Mouse (Mus musculus) forebrain, embryonic 11.5 days (tissue): ENCODE measurements around the gene Sys1. TPM values are rescaled to one million over a fixed set of nuclear protein-coding genes. Genes with fewer than 3 reads are reported as not detected.

ENCODE experiments used
- ATAC-seq: fragments of 200-750 bp; cut with Nextera tagmentation; replicated peaks from 2 replicates; pipeline ENCODE4 v1.8.0; 2017; ENCODE audit warnings: moderate TSS enrichment; ENCODE audit not compliant: low FRiP score
- DNase-seq: peaks from one replicate; pipeline ENCODE4 v3.0.0-alpha.2; 2017; ENCODE audit warnings: low spot score
- H3K27ac ChIP-seq: fragments of 300-500 bp; sonication (generic); 2 replicates; pipeline ENCODE4 v1.5.1; 2014; ENCODE audit warnings: low read depth, low read length
- H3K27me3 ChIP-seq: fragments of 300-500 bp; sonication (generic); 2 replicates; pipeline ENCODE4 v1.6.1; 2014; ENCODE audit warnings: mild to moderate bottlenecking, low read length, mixed read lengths; ENCODE audit not compliant: control insufficient read depth, insufficient read depth
- H3K36me3 ChIP-seq: fragments of 300-500 bp; sonication (generic); 2 replicates; pipeline ENCODE4 v1.6.1; 2014; ENCODE audit warnings: mild to moderate bottlenecking, low read length, moderate library complexity, mixed read lengths; ENCODE audit not compliant: control insufficient read depth, insufficient read depth
- H3K4me1 ChIP-seq: fragments of 300-500 bp; sonication (generic); replicated peaks from 2 replicates; pipeline ENCODE4 v1.6.1; 2014; ENCODE audit warnings: low read length, mixed read lengths; ENCODE audit not compliant: control insufficient read depth, insufficient read depth
- H3K4me2 ChIP-seq: fragments of 300-500 bp; sonication (generic); 2 replicates; pipeline ENCODE4 v1.6.1; 2014; ENCODE audit warnings: low read depth, mild to moderate bottlenecking, low read length, moderate library complexity, mixed read lengths; ENCODE audit not compliant: severe bottlenecking
- H3K4me3 ChIP-seq: fragments of 300-500 bp; sonication (generic); 2 replicates; pipeline ENCODE4 v1.5.1; 2014; ENCODE audit warnings: low read depth, low read length
- H3K9ac ChIP-seq: fragments of 300-500 bp; sonication (generic); 2 replicates; pipeline ENCODE4 v1.6.1; 2014; ENCODE audit warnings: low read length
- H3K9me3 ChIP-seq: fragments of 300-500 bp; sonication (generic); 2 replicates; pipeline ENCODE4 v1.6.1; 2016; ENCODE audit warnings: low read length, mixed read lengths; ENCODE audit not compliant: control insufficient read depth
- WGBS: fragments of 180-500 bp; shearing (Covaris S2); extraction: QIAGEN DNeasy Blood & Tissue Kit; methylation state at CpG from one replicate; pipeline ENCODE4 v1.1.7; 2014; 5-methylcytosine and 5-hydroxymethylcytosine counted together
- polyA plus RNA-seq: library from polyadenylated mRNA; unstranded; fragments of >200 nt; fragmentation: Nextera tagmentation; extraction: Ambion mirVana; gene quantifications from 2 replicates; pipeline ENCODE4 v1.2.1, GENCODE M21; 2014

The Sys1 gene
- polyA plus RNA-seq, 1 experiment from 2014 or later = 63.4 TPM

DNA sequence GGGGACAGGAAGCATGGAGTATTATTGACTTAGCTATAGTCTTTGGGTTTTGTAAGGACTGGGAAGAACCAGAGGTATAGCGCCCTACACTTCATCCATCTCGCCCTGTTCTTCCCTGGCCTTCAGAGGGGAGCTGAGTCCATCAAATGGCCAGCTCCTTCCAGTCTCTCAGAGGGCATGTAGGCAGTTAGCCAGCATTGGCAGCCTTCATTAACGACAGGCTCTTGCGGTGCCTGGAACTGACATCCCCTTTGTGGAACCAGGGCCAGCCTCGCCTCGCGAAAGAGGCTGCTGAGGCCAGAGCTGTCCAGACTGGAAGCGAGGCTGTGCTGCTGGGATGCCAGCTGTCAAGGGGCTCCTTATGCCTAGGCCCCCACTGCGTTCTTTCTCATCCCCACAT lies 31.0 kb downstream of the Sys1 start:
- Histone ChIP-seq H3K9me3 (no peaks in the 10 kb centered on the region), H3K9ac (no peak overlapping the region), H3K36me3 (no peaks in the 10 kb centered on the region), H3K27ac (no peak overlapping the region), H3K4me3 (no peak overlapping the region), H3K4me1 (peaks cover 6% of the 10 kb centered on the region), H3K4me2 (no peak overlapping the region), H3K27me3 (peaks cover 18% of the 10 kb centered on the region)
- DNase-seq = no peak
- no peak for ATAC-seq
- WGBS = 63% methylated on average over 9 of the region's 9 CpGs

DNA sequence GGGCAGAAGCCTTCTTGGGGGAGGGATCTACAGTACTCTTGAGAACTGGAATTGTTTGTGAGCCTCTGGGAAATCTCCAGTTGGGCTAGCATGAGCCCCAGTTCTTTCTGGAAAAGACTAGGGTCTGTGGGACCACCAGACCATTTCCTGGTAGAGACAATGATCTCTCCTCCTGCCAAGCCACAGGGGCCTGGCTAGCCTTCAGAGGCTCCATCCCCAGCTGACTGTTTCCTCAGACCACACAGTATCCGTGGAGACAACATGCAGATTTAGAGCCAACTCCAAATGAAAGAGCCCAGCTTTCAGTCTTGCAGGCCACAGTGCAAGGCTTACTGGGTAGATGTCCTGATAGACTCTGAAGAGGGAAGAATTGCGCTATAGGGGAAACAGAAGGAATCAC lies 37.4 kb downstream of the Sys1 start:
- no peak for ATAC-seq
- 46% methylated on average over 2 of the region's 2 CpGs for WGBS
- H3K27me3 ChIP-seq = no peaks in the 10 kb centered on the region
- no peak overlapping the region for H3K27ac ChIP-seq
- no peak overlapping the region for H3K9ac ChIP-seq
- DNase-seq = no peak
- no peaks in the 10 kb centered on the region for H3K9me3 ChIP-seq
- no peaks in the 10 kb centered on the region; the same call in 1 of the 2 replicates for H3K4me1 ChIP-seq
- H3K4me2 ChIP-seq = no peak overlapping the region
- H3K36me3 ChIP-seq = no peaks in the 10 kb centered on the region
- no peak overlapping the region for H3K4me3 ChIP-seq

DNA sequence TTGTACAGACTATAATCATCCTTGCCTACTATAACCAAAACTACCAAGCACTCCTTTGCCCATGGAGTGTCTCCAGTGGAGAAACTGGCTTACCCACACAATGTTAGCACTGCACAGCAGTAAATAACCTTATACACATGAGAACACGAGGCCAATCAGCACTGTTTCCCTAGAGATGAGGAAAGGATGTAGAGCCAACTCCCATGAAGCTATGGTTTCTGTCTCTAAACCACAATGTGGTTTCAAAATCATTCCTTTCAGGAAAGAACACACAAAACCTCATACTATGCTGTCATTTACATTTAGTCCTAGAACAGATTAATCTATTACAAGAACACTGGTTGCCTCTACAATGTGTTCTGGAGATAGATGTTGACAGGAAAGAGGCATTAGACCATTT lies 39.6 kb downstream of the Sys1 start:
- H3K27me3 ChIP-seq = no peaks in the 10 kb centered on the region
- H3K36me3 ChIP-seq = peaks cover 3% of the 10 kb centered on the region; the same call in 1 of the 2 replicates
- no peak overlapping the region for H3K27ac ChIP-seq
- H3K9me3 ChIP-seq = no peaks in the 10 kb centered on the region
- H3K4me2 ChIP-seq = no peak overlapping the region; the same call in 1 of the 2 replicates
- WGBS = 58% methylated on average over 1 of the region's 1 CpGs
- H3K4me3 ChIP-seq = no peak overlapping the region; the same call in 1 of the 2 replicates
- no peak overlapping the region for H3K9ac ChIP-seq
- no peak for DNase-seq
- no peak for ATAC-seq
- no peaks in the 10 kb centered on the region; the same call in 1 of the 2 replicates for H3K4me1 ChIP-seq

DNA sequence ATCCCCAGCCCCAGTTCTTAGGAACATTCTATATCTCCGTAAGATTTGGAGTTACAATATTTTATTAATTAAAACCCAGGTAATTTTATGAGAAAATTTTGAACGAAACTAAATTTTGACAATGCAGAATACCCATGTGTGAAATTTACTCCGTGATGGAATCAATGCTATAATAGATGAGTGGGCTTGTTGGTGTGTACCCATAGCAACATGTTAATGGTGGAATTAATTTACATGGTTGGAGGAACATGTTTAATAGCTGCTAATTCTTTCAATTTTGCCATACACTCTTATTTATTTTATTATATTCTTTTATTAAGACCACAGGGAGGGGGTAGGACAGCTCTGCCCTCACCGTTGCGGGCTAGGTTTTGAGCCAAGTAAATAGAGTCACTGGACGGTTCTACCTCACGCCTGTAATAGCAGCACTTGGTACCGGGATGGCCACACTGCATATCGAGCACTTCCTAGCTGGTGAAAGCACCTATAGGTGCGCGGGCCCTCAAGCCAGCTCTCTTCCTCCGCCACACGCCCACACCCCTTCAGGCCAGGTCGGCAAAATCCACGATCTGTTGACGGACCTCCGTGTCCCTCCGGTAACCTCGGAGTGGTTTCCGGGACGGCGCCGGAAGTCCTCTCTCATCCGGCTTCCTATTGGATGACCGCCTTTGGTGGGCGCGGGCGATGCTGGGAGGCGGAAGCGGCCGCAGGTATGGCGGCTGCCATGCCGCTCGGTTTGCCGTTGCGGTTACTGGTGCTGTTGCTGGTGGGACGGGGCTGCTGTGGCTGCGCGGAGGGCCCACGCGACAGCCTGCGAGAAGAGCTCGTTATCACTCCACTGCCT lies 40.3 kb downstream of the Sys1 start, which contains the start of gene Pigt:
Pigt (plus strand) TSS at position 674 of the 844 bp plus-strand sequence.
- Histone ChIP-seq H3K4me1 (no peaks in the 10 kb centered on the region; the same call in 1 of the 2 replicates), H3K9ac (peak within 1 kb of the TSS; percentile 67), H3K27ac (no peak within 1 kb of the TSS), H3K36me3 (peaks cover 3% of the 10 kb centered on the region), H3K27me3 (no peaks in the 10 kb centered on the region), H3K4me2 (peak within 1 kb of the TSS; percentile 91), H3K4me3 (peak within 1 kb of the TSS; percentile 88), H3K9me3 (no peaks in the 10 kb centered on the region)
- ATAC-seq = peak; percentile 95
- 4% methylated on average over 43 of the region's 43 CpGs for WGBS
- peak; percentile 88 for DNase-seq

DNA sequence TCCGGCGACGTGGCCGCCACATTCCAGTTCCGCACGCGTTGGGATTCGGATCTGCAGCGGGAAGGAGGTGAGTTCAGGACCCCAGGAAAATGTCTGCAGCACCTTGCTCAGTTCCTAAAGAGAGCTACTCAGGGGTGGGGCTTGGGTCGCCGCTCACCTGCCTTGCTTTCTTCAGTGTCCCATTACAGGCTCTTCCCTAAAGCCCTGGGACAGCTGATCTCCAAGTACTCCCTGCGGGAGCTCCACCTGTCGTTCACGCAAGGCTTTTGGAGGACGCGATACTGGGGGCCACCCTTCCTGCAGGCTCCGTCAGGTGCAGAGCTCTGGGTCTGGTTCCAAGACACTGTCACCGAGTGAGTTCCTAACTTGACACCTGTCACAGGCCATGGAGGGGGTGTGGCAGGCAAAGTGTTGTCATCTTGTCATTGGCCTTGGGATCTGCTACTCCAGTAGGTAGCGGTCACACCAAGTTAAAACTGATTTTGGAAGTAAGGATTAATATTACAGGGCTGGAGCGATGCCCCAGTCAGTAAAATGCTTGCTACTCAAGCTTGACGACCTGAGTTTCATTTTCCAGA lies 41.0 kb downstream of the Sys1 start:
- Histone ChIP-seq H3K36me3 (peaks cover 5% of the 10 kb centered on the region), H3K4me1 (no peaks in the 10 kb centered on the region; the same call in 1 of the 2 replicates), H3K4me2 (peak overlapping the region; percentile 91), H3K27me3 (no peaks in the 10 kb centered on the region), H3K4me3 (peak overlapping the region; percentile 88), H3K9me3 (no peaks in the 10 kb centered on the region), H3K9ac (peak overlapping the region; percentile 67), H3K27ac (no peak overlapping the region)
- ATAC-seq (peak; percentile 38), DNase-seq (no peak)
- 5% methylated on average over 21 of the region's 21 CpGs for WGBS

DNA sequence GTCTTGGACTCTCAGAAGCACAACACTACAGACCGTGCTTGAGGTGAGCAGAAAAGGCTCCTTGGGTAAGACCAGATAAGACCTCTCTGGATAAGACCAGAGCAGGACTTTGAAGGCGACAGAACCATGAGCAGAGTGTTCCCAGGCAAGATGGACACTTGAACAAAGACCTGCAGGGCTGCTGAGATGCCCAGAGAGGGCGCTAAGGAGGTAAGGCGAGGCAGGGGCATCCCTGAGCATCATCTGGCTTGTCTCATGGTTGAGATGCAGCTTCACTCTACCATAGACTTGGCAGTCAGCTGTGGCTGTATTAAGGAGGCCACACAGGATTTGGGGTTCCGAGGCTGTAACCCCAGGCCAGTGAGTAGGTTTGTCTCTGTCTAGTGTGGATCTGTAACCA lies 42.6 kb downstream of the Sys1 start:
- H3K36me3 ChIP-seq = peaks cover 13% of the 10 kb centered on the region
- DNase-seq = no peak
- 72% methylated on average over 5 of the region's 5 CpGs for WGBS

GRCm38 (mm10) chr2:164500511-164500910 lies 43.7 kb downstream of the Sys1 start:
- DNase-seq = no peak
- no peaks in the 10 kb centered on the region; the same call in 1 of the 2 replicates for H3K4me1 ChIP-seq
- no peak overlapping the region for H3K9ac ChIP-seq
- 92% methylated on average over 7 of the region's 7 CpGs for WGBS
- H3K9me3 ChIP-seq = peaks cover 3% of the 10 kb centered on the region; the same call in 1 of the 2 replicates
- no peak overlapping the region for H3K4me2 ChIP-seq
- no peaks in the 10 kb centered on the region for H3K27me3 ChIP-seq
- no peak overlapping the region for H3K27ac ChIP-seq
- ATAC-seq = no peak
- no peak overlapping the region for H3K4me3 ChIP-seq
- H3K36me3 ChIP-seq = peaks cover 19% of the 10 kb centered on the region

More for the DNA sequence above, 42.6 kb downstream of the Sys1 start:
- Histone ChIP-seq H3K27ac (no peak overlapping the region), H3K27me3 (no peaks in the 10 kb centered on the region), H3K4me3 (no peak overlapping the region), H3K4me1 (no peaks in the 10 kb centered on the region; the same call in 1 of the 2 replicates), H3K9ac (no peak overlapping the region), H3K9me3 (no peaks in the 10 kb centered on the region), H3K4me2 (no peak overlapping the region)
- ATAC-seq = no peak

- H3K36me3 ChIP-seq = peaks cover 21% of the 10 kb centered on the region
- DNase-seq = no peak
These were observed 48.2 kb downstream of the Sys1 start for GRCm38 (mm10) chr2:164504919-164505318.

More at GRCm38 (mm10) chr2:164504919-164505318, 48.2 kb downstream of the Sys1 start:
- Histone ChIP-seq H3K27me3 (no peaks in the 10 kb centered on the region), H3K27ac (no peak overlapping the region), H3K9me3 (peaks cover 3% of the 10 kb centered on the region; the same call in 1 of the 2 replicates), H3K9ac (no peak overlapping the region), H3K4me2 (no peak overlapping the region), H3K4me3 (no peak overlapping the region), H3K4me1 (no peaks in the 10 kb centered on the region)
- no peak for ATAC-seq
- 98% methylated on average over 3 of the region's 3 CpGs for WGBS
